Mouse (Mus musculus): ENCODE data around the gene Eps8l3.

Gene Eps8l3
- long read RNA-seq, experiment 1 = 0 reads
- long read RNA-seq, experiment 2 = 0 reads

DNA sequence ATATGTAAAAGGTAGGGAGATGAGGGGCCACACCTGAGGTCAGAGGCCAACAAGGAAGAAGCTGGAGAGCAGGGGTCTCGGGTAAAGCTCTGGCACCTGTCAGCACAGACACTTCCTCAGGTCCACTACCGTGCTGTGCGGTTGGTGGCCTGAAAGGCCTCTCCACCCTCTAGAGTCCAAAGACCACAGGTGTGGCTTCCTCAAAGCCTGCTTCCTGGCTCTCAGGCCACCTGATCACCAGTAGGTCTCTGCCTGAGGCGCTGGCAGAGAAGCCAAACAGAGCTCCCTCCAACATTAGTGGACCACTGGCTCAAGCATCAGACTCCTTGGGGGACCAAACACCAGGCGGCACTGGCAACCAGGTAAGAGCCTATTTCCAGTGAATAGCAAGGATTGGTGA, at the start of gene Eps8l3:
Eps8l3 (plus strand) TSS at position 225 of the 400 bp plus-strand sequence.
- intact Hi-C loops (cut with DNase I) = no loop called here

DNA sequence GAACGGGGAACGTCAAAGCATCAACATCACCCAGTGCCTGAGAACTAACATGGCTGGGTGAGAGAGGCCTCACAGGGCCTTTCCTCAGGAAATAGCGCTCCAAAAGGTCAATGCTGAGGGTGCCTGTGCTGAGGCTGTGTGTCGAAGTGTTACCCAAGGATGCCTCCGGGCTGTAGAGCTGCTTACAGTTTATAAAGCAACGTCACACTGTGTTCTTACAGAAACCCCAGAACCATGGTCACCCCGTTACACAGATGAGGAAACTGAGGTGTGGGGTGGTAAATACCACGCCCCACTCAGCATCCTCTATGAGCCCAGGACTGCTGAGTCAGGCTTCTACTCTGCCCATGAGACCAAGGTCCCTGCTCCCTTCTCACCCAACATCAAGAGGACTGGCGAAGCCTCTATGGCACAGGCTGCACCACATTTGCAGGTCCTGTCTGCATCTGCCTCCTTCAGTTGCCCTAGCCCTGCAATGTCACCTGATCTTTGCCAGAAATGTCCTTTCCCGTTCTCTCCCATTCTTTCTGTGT, 49.1 kb upstream of the Eps8l3 start:
- intact Hi-C loops (cut with DNase I) = no loop called here

DNA sequence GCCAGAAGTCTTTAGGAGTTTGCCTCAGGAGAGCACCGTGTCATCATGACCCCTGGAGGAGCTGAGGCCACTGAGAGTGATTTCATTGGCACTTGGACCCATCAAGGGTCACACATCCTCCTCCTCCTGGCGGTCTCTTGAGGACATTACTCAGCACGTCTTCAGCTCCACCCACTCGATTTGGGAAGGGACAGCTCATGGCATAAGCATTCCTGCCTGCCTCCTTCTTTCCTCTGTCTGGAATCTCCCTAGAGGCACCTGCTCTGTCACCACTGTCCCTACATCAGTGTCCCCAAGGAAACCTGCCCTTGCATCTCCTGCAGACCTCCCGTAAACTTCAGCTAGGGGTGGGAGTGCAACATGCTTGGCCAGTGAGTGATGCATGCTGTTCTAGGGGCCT, 48.5 kb upstream of the Eps8l3 start:
- intact Hi-C loops (cut with DNase I) = no loop called here

DNA sequence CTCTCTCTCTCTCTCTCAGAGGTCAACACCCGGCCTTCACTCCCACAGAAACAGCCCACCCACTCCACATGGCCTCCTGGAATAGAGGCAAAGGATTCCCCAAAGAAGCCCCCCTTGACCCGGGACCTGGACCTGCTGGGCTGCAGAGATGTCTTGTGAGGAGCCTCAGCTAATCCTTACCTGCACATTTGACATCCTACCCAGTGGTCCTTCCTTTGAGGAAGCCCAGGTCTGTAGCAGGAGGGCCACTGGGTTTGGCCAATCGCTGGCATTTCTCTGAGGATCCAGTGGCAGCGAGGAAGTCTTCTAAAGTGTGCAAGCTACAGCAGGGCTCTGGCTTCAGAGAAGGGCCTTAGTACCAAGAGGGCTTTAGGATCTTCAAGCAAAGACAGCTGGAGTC, 48.0 kb upstream of the Eps8l3 start:
- intact Hi-C loops (cut with DNase I) = no loop called here

DNA sequence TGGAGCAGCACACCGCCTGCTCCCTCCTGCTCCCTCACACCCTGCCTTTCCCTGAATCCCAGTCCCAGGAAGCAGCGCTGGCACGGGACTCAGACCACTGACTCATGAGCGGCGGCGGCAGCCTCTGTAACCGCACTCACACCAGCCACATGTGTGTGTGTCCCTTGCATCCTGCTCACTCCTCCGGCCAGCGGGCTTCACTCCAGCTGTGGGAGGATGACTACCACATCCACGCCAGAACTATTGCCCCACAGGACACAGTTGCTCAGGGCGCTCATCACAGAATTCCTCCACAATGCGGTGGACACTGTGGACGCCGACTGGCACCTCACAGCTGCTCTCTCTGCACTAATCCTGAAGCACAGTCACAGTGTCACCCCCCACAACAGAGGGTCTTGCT, 47.4 kb upstream of the Eps8l3 start:
- intact Hi-C loops (cut with DNase I) = no loop called here

DNA sequence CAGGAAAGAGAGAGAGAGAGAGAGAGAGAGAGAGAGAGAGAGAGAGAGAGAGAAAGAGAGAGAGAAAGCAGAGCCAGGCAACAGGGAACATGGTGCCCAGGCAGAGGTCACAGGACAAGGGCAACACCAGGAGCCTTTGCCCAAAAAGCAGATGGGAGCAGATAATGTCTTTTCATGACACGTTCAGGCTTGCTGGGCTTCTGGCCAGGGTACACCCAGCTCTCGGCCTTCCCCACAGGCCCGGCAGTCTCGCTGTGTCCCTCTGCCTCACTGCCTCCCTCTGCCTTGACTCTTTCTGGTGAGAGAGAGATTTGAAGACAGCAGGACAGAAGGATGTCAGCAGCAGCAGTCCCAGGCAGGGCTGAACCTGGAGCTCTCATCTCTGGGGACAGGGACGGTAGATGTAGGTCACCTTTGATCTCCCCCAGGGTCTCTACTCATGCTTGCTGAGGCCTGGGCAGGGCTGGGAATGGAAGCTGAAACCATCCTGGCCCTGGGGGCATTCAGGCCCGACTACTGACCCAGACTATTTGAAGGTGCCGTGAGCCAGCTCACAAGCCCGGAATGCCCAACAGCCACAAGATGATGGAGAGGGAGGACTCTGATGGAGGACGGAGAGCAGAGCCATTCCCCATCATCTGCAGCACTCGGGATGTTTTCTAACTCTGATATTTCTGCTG, 45.0 kb upstream of the Eps8l3 start:
- intact Hi-C loops (cut with DNase I) = no loop called here

DNA sequence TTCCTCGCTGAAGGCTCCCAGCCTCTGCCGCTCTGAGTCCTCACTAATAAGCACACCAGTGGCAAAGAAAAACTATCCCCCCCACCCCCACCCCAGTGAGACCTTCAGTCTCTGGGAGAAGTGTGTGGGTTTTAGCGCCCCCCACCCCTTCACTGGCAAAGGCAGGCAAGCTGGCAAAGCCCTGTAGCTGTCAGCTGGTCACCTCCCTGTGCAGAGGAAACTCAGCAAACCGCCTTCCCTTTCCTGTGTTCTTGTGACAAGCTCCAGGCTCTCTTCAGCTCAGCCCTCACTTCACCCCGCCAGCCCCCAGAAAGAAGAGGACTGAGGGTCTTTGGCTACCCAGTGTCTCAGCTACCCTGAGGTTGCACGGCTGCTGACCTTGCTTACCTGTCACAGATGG, 44.4 kb upstream of the Eps8l3 start:
- intact Hi-C loops (cut with DNase I) = no loop called here

DNA sequence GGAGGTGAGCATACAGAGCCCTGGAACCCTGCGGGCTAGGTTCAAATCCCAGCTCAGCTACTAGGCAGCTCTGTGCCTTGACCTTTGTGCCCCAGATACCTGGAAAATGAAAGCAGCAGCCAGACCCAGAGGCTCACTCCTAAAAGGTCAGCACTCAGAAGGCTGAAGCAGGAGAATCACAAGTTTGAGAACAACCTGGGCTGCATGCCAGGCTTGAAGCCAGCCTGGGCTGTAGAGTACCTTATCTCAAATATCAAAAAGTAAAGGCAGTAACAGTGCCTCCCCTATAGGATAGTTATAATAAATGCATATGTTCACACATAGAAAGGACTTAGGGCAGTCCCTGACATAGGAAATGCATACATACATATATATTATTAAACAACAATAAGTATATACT, 43.7 kb upstream of the Eps8l3 start:
- intact Hi-C loops (cut with DNase I) = no loop called here

DNA sequence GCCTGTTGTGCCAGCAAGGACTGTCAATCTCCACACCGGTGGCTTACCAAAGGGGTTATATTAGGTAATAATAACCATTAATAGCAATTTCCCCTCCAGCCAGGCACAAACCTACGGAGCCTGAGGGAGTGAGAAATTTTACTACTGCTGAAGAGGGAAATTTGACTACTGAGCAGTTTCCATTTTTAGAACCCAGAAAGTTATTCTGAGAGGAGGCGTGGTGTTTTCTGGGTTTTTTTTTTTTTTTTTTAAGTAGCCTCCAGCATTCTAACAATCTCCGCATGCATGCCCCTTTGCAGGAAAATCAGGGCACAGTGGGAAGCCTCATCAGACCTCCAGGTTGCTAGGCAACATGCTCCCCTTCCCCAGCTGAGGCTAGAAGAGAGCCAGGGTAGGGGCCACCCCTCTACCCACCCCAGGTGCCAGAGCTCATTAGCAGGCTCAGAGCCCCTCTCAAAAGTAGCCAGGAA, 43.1 kb upstream of the Eps8l3 start:
- intact Hi-C loops (cut with DNase I) = no loop called here

DNA sequence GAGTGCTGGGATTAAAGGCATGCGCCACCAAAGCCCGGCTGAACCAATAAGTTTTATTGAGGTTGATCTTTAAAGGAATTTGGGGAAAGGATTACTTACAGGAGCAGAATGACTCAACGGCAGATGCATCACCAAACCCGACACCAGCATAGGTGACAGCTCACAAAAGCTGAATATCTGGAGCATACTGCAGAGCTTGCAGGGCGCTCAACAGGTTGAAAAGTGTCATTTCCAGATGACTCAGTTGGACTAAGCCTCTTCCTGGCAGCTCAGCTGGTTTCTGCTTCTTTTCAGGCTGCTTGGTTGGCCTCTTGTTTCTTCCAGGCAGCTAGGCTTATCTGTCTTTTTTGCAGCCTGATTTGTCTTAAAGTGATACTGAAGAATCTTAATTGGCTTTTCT, 41.7 kb upstream of the Eps8l3 start:
- intact Hi-C loops (cut with DNase I) = no loop called here

DNA sequence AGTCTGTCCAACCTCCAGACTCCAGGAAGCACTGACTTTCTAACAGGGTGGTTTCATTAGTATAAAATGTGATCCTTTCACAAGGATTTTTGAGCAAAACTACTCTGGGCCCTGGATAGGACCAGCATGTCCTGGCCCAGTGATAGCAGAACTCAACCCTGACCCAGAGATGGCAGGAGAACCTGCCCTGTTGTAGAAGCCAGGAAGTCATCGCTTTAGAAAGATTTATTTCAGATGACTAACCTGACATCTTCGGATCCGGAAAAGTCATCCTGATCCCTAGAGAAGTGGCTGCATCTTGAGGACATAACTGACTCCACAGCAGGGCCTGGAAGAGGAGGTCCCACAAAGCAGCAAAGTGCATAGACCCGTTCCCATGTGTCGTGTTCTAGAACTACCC, 37.2 kb upstream of the Eps8l3 start:
- intact Hi-C loops (cut with DNase I) = no loop called here

DNA sequence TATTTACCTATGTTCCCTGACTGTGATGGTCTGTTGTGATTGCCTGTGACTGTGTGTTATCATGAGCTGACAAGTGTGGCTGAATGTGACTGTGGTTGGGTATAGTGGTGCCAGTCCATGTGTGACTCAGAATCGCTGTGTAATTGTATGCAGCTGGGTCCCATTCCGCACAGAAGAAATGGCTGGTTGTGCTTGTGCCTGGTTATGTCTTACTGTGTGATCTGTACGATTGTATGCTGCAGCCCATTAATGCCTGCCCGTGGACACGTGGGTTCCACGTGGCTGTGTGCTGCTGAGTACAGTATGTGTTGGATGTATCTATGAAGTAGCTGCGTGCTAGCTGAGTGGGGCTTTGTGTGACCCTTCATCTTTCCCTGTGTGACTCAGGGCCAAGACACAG, 36.2 kb upstream of the Eps8l3 start:
- intact Hi-C loops (cut with DNase I) = no loop called here

DNA sequence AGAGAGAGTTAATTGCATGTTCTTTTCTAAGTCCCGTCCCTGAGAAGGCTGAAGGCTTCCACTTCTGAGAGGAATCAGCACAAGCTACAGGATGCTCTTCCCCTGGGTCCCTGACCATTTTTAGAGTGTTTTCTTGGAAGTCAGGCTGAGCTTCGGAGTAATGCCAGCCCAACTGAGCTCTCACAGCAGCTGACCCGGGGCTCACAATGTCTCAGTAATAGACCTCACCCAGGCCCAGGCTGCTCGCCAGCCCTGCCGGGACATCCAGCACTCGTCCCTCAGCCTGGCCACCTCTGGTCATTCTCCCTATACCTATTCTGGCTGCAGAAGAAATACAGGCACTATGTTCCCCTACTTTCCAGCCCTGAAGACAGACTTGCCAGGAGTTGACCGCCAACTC, 35.7 kb upstream of the Eps8l3 start:
- intact Hi-C loops (cut with DNase I) = no loop called here

DNA sequence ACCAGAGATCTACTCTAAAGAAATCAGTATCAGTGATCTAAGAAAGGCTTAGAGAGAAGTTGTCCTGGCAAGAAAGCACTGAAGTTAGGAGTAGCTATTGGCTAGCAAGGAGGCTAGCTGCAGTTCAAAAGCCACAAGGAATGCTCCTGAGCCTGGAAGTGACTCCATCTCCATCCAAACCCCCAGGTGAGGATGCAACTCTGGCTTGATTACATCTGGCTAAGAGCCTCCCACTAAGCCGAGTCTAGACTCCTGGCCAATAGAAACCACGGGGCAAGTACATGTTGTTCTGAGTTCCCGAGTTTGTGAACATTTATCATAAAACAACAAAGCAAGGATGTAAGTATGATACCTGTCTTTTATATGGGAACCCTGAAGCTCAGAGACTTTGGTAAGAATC, 33.6 kb upstream of the Eps8l3 start:
- intact Hi-C loops (cut with DNase I) = no loop called here

DNA sequence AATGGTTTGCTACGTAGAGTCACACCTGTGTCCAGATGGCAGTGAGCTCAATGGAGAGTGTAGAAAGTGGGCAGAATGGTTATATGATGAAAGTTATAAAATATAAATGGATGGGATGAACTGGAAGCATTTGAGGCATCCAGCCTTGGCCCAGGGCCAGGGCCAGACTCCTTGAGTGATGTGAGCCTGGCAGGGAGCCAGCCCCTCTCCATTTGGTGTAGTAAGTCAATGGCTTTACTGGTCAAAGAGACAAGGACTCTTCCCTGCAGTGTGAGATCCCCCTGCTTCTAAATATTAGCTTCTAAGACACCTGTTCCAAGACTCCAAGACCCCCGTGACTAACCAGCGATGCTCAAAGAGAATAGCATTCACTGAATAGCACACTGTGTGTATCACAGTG, 33.0 kb upstream of the Eps8l3 start:
- intact Hi-C loops (cut with DNase I) = no loop called here

DNA sequence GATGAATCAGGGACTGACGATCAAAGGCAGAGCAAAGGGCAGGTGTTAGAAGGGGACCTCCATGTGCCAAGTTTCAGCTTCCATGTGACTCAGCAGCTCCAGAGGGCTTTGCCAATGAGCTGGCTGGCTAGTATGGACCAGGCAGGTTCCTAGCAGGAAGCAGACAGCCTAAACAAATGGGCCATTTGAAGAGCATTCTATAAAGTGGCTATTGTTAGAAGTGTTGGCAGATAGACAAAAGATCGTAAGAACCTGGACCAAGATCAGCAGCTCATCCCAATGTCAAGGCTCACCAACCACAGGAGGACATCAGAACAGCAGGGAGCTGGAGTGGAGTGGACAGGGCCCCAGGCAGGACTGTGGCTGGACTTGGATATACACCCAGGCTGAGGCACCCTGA, 32.5 kb upstream of the Eps8l3 start:
- intact Hi-C loops (cut with DNase I) = no loop called here

DNA sequence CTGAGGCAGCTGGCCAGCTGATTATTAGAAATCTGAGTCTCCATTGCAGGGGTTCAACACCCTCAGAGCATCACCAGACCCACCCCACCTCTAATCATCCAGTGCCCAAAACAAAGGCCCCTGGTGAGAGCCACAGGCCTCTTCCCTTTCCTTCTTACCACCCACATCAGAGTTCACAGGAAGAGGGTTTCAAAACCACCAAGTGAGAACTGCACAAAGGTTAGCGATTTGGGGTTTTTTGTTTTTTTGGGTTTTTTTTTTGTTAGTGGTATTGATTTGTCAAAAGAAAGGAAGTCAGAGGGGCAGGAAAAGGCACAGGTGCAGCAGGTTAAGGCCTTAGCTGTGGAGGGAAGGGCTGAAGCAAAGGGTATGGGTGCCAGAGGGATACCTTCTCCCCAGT, 30.9 kb upstream of the Eps8l3 start:
- intact Hi-C loops (cut with DNase I) = no loop called here

DNA sequence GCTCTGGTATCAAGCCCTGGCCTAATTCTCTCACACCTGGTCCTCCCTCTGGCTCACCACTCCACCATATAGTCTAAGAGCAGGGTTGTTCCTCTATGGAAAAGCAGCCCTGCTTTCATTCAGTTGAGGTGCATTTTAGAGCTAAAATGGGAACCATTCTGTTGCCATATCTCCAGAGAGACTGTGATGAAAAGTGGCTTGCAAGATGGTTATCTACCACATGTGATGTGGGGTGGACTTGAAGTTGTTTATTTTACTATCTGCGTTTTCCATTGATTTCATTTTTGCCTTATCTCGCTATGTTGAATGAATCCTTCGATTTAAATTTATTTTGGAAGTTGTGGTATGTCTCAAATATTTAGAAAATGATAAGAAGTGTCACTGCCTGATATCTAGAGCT, 30.2 kb upstream of the Eps8l3 start:
- intact Hi-C loops (cut with DNase I) = no loop called here

DNA sequence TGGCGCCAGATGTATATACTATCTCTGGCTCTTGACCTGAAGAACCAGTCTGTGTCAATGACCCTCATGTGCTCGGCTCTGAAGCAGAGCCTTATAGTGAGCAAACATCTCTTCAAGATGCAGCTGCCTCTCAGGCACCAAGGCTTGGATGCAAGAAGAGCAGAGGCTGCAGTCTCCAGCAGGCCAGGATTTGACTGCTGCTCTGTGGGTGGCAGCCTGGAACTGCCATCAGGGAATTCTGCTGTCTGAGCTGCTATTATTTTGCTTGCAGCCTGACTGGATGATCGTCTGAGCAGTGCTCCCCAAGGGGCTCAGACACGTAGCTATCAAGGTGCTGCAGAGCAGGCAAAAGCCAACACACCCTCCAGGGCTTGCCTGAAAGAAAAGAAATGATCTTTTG, 28.9 kb upstream of the Eps8l3 start:
- intact Hi-C loops (cut with DNase I) = no loop called here

DNA sequence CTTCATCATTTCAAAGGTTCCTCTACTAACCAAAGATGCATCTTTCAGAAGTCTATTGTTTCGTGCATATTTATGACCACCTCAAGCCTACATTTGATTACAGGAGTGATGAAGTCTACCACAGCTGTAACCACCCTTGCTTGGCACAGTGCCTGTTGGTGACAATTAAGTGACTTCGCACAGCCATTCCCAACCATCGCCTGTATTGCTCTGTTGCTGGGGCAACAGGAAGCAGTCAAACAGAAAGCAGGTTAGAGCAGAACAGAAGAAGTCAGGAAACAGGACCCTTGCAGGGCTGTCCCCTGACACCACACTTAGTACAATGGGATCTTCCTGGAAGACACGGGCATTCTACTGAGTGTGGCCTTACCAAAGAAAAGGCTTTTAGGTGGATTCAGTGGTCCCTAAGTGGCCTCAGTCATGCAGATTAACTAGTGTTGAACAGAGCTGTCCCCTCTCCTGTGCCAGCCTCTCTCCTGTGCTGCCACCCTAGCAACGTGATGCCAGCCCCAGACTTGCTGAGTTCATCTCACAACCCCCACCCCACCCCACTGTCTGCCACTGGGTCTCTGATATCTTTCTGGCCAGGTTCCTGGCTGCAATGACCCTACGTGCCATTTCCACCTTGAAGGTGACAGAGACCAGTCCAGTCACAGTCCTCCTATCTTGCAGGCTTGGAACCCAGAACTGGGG, 27.9 kb upstream of the Eps8l3 start:
- intact Hi-C loops (cut with DNase I) = no loop called here

DNA sequence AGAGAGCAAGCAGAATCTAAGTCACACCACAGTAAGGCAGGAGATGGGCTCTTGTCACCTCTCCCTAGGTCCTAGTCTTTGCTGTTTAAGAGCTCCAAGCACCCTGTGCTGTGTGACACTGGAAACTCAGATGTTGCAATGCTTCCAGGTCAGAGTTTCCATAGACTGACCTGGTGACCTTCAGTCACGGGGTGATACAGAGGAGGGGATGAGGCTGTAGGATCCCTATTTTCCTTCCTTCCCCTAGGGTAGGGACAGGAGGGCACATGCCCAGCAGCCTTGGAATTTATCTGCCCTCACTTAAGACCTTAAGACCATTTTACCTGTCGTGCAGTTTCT, 27.4 kb upstream of the Eps8l3 start:
- intact Hi-C loops (cut with DNase I) = no loop called here

DNA sequence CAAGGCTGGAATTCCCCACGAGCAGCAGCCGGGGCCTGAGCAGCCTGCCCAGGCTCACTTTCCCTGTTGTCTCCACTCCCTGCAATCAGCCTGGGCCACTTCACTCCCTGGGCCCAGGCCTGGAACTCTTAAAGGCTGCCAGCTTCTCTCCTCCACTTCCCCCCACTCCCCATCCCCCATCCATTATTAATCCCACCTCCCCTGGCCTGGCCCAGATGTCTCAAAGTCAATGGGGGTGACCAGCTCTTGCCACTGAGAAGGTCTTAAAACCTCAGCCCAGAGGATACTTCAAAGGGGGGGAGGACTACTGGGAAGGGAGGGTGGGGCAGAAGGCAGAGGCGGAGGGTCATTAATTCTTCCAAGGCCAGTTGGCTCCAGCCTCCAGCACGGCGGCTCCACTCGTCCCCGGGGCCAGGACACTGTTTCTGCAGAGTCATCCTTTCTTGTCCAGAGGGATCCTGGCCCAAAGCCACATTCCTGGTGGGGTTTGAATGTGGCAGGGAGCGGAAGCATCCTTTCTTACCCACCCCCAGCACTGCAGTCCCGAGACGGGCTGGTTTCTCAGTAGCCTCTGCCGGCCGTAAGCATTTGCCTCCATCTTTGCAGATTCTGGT, 26.5 kb upstream of the Eps8l3 start:
- intact Hi-C loops (cut with DNase I) = no loop called here

DNA sequence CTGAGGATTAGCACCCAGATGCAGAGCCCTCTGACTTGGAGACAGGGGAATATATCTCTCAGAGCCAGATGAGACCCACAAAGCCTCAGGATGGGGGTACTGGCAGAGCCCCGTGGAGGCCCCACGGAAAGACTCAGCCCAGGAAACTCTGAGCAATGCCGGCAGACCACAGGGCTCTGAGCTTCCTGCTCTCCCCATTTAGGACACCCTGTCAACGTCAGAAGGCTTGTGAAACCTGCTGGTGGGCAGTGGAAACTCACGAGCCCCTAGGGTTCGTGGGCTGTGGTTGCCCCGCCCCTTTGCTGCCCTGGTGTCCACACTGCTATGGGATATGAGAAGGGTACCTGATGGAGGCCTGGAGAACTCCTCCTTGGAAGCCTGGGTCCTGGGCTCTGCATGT, 24.2 kb upstream of the Eps8l3 start:
- intact Hi-C loops (cut with DNase I) = no loop called here
